Mouse (Mus musculus) right cerebral cortex, postnatal 36 days (tissue): ENCODE measurements at regions not wholly inside any gene's neighbourhood (a gene's known extent, or its start where the extent isn't known, plus 50 kb on each side); places are given as distances from the start of the nearest gene placed in this dataset.
"Not testable (repeated sequence)": the region's sequence is repeated elsewhere in the genome, so short reads cannot be mapped to it uniquely, and the experiment has no call there.

Source experiments
- DNase-seq, 2 experiments: peaks; one replicate each; pipeline ENCODE4 v3.0.0; 2022; ENCODE audit warnings: low spot score in 2 of 2, mixed read lengths in 1 of 2

DNA sequence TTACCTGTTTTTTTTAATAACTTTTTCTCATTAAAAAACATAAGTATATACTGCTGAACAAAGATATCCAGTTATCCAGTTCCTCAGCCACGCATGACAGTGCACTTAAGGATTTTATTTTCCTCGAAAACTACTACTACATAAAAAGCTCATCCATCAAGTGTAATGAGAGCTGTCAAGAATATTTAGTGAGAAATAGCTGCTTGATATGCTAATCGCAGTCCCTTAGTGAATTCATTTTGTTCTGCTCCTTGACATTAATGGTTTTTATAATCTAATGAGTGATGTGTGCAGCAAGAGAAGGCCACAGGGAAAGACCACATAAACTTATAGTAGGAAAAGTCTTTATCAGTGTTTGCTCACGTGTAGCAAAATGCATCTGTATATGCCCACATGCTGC is 754.0 kb upstream of the Slc39a10 start:
- DNase-seq, result no peak

DNA sequence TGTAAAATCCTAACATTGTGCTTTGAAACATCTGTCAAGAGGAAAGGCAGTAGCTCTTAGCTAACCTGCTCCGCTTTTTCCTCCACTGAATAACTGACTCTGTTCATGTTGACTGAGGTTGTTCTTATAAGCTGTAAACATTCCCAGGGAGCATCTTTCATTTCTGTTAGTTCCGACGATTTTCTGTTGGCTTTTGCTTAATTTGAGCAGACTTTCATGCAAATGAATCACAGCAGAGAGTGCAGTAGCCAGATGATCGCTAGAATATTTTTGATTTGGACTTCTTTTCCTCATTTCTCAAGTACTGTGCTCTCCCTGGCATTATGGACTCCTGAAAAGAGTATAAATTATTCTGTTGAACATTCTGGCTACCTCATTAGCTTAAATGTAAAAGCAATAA is 713.9 kb upstream of the Slc39a10 start:
- no peak for DNase-seq

GRCm38 (mm10) chr1:47603989-47604360 is 711.3 kb upstream of the Slc39a10 start:
- no peak for DNase-seq

- no peak for DNase-seq
Measured at GRCm38 (mm10) chr1:47603294-47603988, 710.8 kb upstream of the Slc39a10 start.

- DNase-seq, result not testable (repeated sequence)
Measured at GRCm38 (mm10) chr1:47593641-47594040, 701.0 kb upstream of the Slc39a10 start.

DNA sequence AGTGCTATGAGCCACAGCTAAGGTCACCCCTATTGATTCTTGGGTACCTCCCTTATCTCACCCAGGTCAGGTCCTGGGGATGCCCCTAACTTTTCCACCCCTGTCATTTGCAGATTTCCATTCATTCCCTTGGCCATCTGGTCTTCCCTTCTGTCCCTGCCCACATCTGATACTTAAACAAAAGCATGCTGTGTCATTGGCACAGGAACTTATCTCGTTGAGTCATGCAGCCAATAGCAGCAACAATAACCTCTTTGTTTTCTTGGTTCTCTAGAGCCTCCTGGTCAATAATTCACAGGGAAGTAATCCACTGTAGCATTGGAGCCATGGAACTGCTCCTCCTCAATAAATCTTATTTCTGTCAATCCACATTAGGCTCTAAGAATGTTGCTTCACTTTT is 653.0 kb upstream of the Slc39a10 start:
- DNase-seq, result no peak

DNA sequence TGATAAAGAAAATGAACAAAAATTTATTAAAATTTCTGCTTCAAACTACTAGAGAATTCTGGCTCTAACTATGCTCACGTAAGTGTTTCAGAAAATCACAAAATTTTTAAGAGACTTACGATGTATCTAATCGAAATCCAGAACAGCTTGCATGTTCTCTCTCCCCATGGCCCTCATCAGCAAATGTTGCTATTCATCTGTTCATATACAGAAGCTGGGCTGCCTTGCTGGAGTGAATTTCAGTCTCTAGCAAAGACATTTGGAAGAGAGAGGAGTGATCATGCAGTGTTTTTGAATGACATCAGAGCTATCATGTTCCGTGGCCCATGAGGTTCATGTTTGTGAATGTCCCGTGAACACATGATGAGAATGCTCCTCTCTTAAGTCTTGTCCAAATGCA is 618.8 kb upstream of the Slc39a10 start:
- DNase-seq, result no peak

DNA sequence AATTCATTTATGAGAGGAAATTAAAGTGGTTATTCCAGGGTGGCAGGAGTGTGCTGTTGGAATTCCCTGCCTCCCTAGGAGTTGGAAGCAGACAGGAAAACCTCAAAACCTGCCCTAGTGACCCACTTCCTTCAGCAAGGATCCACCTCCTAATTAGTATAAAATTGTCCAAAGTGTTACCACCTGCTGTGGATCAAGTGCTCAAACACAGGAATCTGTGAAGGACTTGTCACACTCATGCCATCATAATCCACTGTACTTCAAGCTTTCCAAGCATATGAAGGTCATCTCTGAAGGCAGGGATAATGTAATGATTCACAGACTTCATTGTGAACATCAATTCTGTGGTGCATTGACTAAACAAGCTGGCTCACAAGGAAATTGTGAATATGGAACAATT is 615.1 kb upstream of the Slc39a10 start:
- no peak for DNase-seq

GRCm38 (mm10) chr1:47488581-47489204 is 596.0 kb upstream of the Slc39a10 start:
- peak in 1 of 2 experiments; percentile 9 for DNase-seq

GRCm38 (mm10) chr1:47486087-47486486 is 593.4 kb upstream of the Slc39a10 start:
- DNase-seq, result peak; percentile 4 to 10

- DNase-seq, result no peak
Measured at GRCm38 (mm10) chr1:47479059-47479458, 586.4 kb upstream of the Slc39a10 start.

DNA sequence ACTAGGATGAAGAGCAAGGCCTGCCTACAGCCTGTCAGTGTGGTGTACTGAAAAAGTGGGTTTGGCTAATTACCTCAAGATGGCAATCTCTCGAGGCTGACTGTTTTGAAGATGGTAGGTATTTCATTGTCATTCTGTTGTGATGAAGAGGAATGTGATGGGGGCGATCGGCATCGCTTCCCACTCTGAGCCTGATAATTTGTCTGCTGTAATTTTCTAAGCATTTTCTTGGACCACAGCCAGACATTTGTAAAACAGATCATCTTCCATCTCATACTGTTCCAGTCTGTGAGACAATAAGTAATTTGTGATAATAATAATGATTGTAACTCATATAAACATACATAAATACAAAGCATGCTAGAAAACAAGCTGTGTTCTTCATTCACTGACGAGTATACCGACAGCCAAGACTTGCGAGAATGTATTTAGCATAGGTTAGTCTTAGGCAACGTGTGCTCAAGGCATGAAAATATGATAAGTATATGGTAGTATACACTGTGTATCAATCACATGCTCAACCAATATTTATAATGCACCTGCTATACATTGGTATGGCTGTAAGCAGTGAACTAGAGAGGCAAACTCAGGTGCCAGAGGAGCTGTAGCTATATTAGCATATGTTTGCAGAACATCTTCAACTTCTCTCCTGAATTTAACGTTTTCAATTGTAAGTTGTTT is 574.1 kb upstream of the Slc39a10 start:
- no peak for DNase-seq

DNA sequence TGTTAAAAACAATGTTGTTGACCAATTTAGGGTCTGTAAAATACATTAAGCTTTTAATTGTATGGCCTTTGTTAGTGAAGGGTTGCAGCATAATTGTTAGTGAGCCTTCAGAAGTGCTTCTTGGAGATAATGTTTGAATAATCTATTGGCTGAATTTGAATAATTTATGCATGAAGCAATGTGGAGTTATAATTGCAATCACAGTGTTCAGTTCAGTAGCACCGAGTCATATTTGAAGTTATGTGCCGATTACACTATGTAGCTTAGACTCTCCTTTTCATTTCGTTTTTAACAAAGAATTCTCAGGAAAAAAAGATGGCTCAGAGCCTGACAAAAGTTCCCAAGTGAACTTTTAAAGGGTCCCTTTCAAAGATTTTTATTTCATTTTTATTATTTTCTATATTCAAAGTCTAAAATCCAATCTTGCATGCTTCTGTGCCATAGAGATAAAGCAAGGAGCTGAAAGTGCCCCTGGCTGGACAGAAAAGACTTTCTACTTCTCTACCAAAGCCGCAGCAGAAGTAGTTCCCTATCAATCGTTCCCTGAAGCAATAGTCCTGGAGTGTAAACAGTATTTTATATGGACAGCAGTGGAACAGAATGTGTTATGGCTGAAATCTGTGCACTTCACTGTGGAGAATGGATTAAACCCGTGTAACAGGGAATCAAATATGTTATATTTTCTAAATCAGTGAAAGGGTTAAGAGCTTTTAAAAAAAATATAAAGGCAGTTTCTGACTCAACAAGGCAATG is 556.3 kb upstream of the Slc39a10 start:
- DNase-seq, result no peak

- DNase-seq, result no peak
Measured at GRCm38 (mm10) chr1:47448070-47448469, 555.4 kb upstream of the Slc39a10 start.

GRCm38 (mm10) chr1:47446021-47446420 is 553.4 kb upstream of the Slc39a10 start:
- DNase-seq, result no peak

GRCm38 (mm10) chr1:47432829-47433228 is 540.2 kb upstream of the Slc39a10 start:
- DNase-seq, result no peak

DNA sequence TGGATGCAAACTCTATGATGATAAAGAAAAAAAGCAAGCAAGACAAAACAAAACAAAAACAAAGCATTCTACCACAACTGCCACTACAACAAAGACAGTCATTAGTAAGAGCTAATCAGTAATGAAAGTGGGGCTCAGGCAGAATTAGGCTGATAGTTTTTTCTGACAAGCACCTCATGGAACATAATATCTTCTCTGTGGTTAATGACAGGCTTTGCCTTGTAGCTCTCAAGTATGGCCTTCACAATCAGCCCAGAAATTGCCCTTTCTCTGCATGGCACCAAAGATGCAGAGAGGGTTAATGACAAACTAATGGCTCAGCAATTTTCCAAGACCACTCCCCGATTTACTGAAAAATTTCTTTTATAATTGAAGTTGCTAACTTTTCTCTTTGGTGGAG is 512.5 kb upstream of the Slc39a10 start:
- no peak for DNase-seq

DNA sequence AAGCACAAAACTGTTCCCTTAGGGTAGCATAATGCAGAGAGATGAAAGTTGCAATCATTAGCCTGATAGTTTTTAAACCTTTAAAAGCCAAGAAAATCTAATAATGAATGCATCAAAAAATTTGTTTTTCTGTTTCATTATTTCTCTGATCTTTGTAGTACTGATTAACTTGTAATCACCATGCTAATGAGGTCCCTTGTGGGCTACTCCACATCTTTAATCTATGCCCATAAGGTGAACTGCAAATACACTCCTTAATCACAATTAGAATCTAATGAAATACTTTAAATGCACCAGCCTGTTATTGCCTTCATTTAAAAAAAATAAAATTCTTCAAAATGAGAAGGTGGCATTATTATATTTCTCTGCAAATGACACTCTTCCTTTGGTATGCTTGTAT is 493.9 kb upstream of the Slc39a10 start:
- no peak for DNase-seq

DNA sequence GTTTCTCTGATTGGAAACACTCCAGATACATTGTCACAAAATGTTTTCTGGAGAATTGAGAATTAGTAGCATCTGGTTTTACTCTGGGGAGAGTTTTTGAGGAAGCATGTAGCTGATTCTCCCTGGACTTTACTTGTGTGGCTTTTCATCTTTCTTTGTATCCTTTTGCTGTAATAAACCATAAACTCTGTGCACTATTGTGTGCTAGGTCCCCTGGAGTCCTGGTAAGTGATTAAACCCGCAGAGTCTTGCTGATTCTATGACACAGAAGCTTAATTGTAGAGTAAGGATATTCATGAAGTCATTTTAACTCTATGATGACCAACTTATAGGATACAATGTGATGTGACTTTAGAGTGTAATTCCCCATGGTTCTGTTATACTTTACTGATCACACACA is 486.1 kb upstream of the Slc39a10 start:
- no peak for DNase-seq

- DNase-seq, result no peak
Measured at GRCm38 (mm10) chr1:47339718-47340439, 447.2 kb upstream of the Slc39a10 start.

DNA sequence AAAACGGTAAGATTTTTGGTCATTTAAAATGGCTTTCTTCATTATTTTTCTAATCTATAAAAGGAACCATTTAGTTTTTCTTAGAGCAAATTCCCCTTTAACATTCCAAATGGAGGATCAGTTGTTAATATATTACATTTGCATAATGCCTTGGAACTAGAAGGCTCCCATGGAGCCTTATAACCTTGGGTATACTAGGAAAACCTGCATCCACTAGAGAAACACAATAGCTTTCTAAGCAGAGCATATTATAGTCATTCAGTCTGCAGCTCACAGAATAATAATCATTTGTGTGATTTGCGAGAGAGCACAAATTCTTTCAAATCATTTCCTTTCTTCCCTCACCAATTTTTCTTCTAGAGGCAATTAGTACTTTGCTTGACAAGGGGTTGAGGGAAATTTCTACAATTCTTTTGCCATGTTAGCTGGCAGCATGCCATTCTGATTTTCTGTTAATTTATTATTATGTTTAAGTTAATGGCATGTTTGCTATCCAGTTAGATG is 418.0 kb upstream of the Slc39a10 start:
- DNase-seq, result no peak

DNA sequence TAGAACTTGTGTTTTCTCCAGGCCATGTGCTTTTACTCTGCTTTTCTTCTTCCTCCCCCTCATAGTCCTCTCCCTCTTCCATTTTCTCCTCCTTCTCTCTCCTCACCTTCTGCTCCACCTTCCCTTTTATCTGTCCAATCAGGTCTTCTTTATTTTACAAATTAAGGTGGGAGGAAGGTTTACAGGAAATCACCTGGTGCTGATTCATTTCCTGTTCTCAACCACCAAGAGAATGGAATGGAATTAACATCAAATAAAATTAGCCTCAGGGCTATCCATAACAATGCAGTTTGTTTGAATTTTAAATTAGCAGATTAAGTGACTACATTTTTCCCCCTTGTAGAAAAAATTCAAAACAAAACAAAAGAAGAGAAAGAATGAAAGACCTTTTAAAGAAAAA is 414.3 kb upstream of the Slc39a10 start:
- no peak for DNase-seq
